Mouse (Mus musculus): ENCODE results near the gene Mbd6.

GRCm38 (mm10) chr10:127286194-127286593 lies 2.6 kb downstream of the Mbd6 start:
- TF ChIP-seq CTCF (IDR thresholded peaks at IDR 0.05), result no peak
- no peak for TF ChIP-seq EP300 (IDR thresholded peaks at IDR 0.05)
